Mouse (Mus musculus) ES-E14 (cell line): ENCODE measurements around the gene Txndc17. TPM values are rescaled to one million over a fixed set of nuclear protein-coding genes. Genes with fewer than 3 reads are reported as not detected.

ENCODE experiments used
- DNase-seq: peaks from one replicate; pipeline ENCODE4 v3.0.0-alpha.2; 2013; ENCODE audit warnings: low read depth, low spot score
- H3K27ac ChIP-seq: 2 replicates; pipeline ENCODE4 v1.5.1; 2012; ENCODE audit warnings: low read depth, mild to moderate bottlenecking, low read length, moderate library complexity, mixed read lengths; ENCODE audit not compliant: poor library complexity, insufficient read depth, severe bottlenecking
- H3K36me3 ChIP-seq: 2 replicates; pipeline ENCODE4 v1.6.1; 2012; ENCODE audit warnings: mild to moderate bottlenecking, low read length, moderate library complexity, mixed read lengths; ENCODE audit not compliant: control insufficient read depth, poor library complexity, insufficient read depth, severe bottlenecking
- H3K4me1 ChIP-seq, 2 experiments: fragments of 150-350 bp in 1 of 2; sonication (generic) in 1 of 2; 2 replicates each; pipeline ENCODE4 v1.6.1; 2012; ENCODE audit warnings: low read length in 2 of 2, mild to moderate bottlenecking in 1 of 2, mixed read lengths in 1 of 2; ENCODE audit not compliant: control insufficient read depth in 2 of 2, insufficient read depth in 2 of 2, poor library complexity in 1 of 2
- H3K4me3 ChIP-seq, 2 experiments: fragments of 150-350 bp in 1 of 2; sonication (generic) in 1 of 2; 2 replicates each; pipeline ENCODE4 v1.5.1; 2012; ENCODE audit warnings: low read length in 2 of 2, low read depth in 1 of 2, mild to moderate bottlenecking in 1 of 2, mixed read lengths in 1 of 2; ENCODE audit not compliant: insufficient read depth in 1 of 2, poor library complexity in 1 of 2, severe bottlenecking in 1 of 2
- H3K9ac ChIP-seq: 2 replicates; pipeline ENCODE4 v1.6.1; 2012; ENCODE audit warnings: low read depth, mild to moderate bottlenecking, low read length, mixed read lengths; ENCODE audit not compliant: poor library complexity, insufficient read depth, severe bottlenecking
- H3K9me3 ChIP-seq: fragments of 150-350 bp; sonication (generic); 2 replicates; pipeline ENCODE4 v1.6.1; 2012; ENCODE audit warnings: low read depth, mild to moderate bottlenecking, low read length; ENCODE audit not compliant: control insufficient read depth, insufficient read depth
- CHD2 ChIP-seq: IDR thresholded peaks from 2 replicates; pipeline ENCODE4 v1.6.1; 2014; ENCODE audit warnings: mild to moderate bottlenecking, low read depth, low read length, inconsistent platforms
- HCFC1 ChIP-seq: IDR thresholded peaks from 2 replicates; pipeline ENCODE4 v1.6.1; 2012; ENCODE audit warnings: low read length, inconsistent platforms, borderline replicate concordance; ENCODE audit not compliant: insufficient read depth
- MAFK ChIP-seq: IDR thresholded peaks from 2 replicates; pipeline ENCODE4 v1.6.1; 2014; ENCODE audit warnings: mild to moderate bottlenecking, low read depth, low read length, inconsistent platforms; ENCODE audit not compliant: insufficient read depth
- ZC3H11A ChIP-seq: IDR thresholded peaks from 2 replicates; pipeline ENCODE4 v1.6.1; 2012; ENCODE audit warnings: low read depth, mild to moderate bottlenecking, inconsistent platforms, low read length, borderline replicate concordance
- ZNF384 ChIP-seq: IDR thresholded peaks from 2 replicates; pipeline ENCODE4 v1.6.1; 2012; ENCODE audit warnings: low read depth, low read length, inconsistent platforms
- in situ Hi-C, 2 experiments: fragments of 600-800 bp; cut with MboI; formaldehyde crosslinking; loops; one replicate each; pipeline ENCODE4 v1.15.1; 2025; ENCODE audit warnings: low sequenced_read_pairs in 2 of 2, inconsistent platforms in 1 of 2; ENCODE audit not compliant: unreplicated experiment in 2 of 2
- total RNA-seq: library from RNA; depleted of rRNA; stranded (reverse); fragments of 300-350 nt; gene quantifications from 2 replicates; pipeline ENCODE4 v1.2.3, GENCODE M21; 2012; rRNA removed

Gene Txndc17
- total RNA-seq, 1 experiment = 126 TPM

DNA sequence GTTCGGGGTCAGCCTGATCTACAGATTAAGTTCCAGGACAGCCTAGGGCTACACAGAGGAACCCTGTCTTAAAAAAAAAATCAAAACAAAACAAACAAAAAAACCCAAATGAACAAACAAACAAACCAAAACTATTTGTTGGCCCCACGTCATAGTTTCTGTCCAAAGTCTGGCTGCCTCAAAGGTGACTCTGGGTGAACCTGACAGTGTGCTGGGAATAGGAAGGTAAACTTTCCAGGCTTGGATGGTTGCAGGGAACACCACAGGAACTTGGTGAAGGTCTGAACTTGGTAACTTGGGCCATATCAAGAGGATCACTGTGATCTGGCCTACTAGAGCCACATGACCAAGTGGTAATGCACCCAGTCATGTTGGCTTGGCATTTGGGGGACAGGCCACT is 49.1 kb downstream of the Txndc17 start:
- H3K4me1 ChIP-seq = no peaks in the 10 kb centered on the region
- in situ Hi-C loops = no loop called here
- no peak overlapping the region for H3K4me3 ChIP-seq
- DNase-seq = no peak
- no peak overlapping the region for H3K27ac ChIP-seq
- no peak overlapping the region for H3K9ac ChIP-seq
- TF ChIP-seq ZC3H11A (no peak), MAFK (no peak), HCFC1 (no peak), CHD2 (no peak), ZNF384 (no peak)
- H3K9me3 ChIP-seq = no peaks in the 10 kb centered on the region
- no peaks in the 10 kb centered on the region; the same call in 1 of the 2 replicates for H3K36me3 ChIP-seq

Other genes with a start within 250 kb of the Txndc17 start
- 0.18 and 0.32 TPM in 2 replicates for gene Aipl1, start 170.0 kb upstream of the Txndc17 start, total RNA-seq
- gene Pimreg, start 165.5 kb upstream of the Txndc17 start, total RNA-seq = 28.7 and 31.3 TPM in 2 replicates
- 0.32 and 0.36 TPM in 2 replicates for gene Pitpnm3, start 71.8 kb upstream of the Txndc17 start, total RNA-seq
- gene Gm43951, start 707 bp upstream of the Txndc17 start, total RNA-seq = 2.8 and 5.1 TPM in 2 replicates
- 8.3 and 8.5 TPM in 2 replicates for gene 4933427D14Rik, start 88 bp upstream of the Txndc17 start, total RNA-seq
- 21.5 and 28.6 TPM in 2 replicates for gene Med31, start 8.0 kb downstream of the Txndc17 start, total RNA-seq
- gene Slc13a5, start 59.7 kb downstream of the Txndc17 start, total RNA-seq = 7.1 and 8.1 TPM in 2 replicates
- 7.5 and 7.6 TPM in 2 replicates for gene Xaf1, start 94.1 kb downstream of the Txndc17 start, total RNA-seq
- gene Fbxo39, start 106.9 kb downstream of the Txndc17 start, total RNA-seq = 0.13 and 0.16 TPM in 2 replicates
- gene Tekt1, start 154.9 kb downstream of the Txndc17 start, total RNA-seq = 4.0 and 5.7 TPM in 2 replicates
- gene Smtnl2, start 204.2 kb downstream of the Txndc17 start, total RNA-seq = 23.6 and 26.7 TPM in 2 replicates
- gene Ggt6, start 228.0 kb downstream of the Txndc17 start, total RNA-seq = 0.98 and 1.4 TPM in 2 replicates
- gene Mybbp1a, start 233.8 kb downstream of the Txndc17 start, total RNA-seq = 278 and 286 TPM in 2 replicates